Mouse (Mus musculus): ENCODE measurements at regions not wholly inside any gene's neighbourhood (a gene's known extent, or its start where the extent isn't known, plus 50 kb on each side); places are given as distances from the start of the nearest gene placed in this dataset.
A peak's percentile ranks its signal among the peaks of the same experiment; 100 is the strongest.

DNA sequence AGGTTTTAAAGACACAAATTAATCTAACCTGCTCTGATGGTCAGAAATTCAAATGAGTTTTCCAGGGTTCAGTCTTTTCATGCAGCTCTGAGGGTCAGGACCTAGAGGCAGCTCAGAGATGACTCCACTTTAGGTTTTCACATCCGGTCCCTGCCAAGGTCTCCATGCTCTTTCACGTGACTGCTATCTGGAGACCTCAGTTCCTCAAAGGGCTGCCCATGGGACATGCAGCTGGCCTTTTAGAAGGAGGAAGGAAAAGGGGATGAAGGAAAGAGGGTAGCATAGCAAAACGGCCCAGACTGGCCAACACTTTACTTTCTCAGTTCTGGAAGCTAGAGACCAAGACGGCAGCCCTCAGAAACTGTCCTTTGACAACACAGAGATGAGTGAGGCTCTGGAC, 276.6 kb downstream of the Nuak1 start:
- ATAC-seq (replicated peaks; ENCODE audit: poor library complexity): peak; percentile 60

DNA sequence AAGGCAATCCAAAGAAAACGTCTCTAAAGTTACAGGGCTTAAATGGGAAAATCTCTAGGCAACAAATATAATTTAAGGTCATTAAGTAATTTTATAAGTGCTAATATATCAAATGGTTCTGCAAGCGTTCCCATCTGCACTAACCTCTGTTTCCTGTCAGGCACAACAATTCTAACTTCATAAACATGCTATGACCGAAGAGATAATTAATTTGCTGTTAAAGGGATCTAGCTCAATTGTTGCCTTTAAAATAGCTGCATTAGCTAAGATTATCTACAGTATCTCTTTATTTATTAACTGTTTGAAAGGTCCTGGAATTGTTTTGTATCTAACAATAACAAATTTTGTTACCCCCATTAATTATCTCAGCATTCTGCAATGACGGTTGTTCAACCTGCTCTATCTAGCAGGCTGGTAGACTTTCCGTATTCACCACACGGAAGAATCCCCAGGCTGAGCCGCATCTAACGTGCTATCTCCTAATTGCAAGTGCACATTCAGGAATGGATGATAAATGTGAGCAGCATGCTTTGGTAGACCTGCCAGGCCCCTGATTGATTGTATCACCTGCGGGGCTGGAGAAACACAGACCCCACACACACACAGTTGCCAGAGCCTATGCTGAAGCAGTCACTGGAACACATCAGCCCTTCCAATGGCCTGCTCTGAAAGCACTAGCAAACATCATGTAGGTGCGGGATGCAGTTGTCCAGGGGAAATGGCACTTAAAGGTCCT, 274.4 kb downstream of the Nuak1 start:
- no peak for ATAC-seq (replicated peaks; ENCODE audit: poor library complexity)

- ATAC-seq (replicated peaks; ENCODE audit: poor library complexity): peak; percentile 54; the same call in 1 of the 2 replicates
Measured at GRCm38 (mm10) chr10:84166568-84166905, 273.9 kb downstream of the Nuak1 start.

GRCm38 (mm10) chr10:84172828-84173321, 267.5 kb downstream of the Nuak1 start:
- no peak for ATAC-seq (replicated peaks; ENCODE audit: poor library complexity)

DNA sequence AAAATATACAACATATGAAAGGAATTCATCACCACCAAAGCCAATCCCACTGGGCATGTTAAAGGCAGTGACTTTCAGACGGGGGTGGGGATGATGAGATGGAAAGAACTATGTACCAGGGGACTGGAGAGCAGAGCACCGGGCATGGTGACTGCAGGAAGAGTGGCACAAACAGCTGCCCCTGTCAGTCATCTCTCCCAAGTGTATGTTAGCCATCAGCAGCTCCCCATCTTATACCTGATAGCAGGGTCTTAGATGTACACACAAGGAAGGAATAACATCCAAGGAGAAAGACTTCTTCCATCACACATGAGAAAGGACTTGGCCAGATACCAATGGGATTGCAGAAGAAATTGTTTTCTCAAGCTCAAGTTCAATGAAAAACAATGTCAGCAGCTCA, 257.2 kb downstream of the Nuak1 start:
- ATAC-seq (replicated peaks; ENCODE audit: poor library complexity): no peak

DNA sequence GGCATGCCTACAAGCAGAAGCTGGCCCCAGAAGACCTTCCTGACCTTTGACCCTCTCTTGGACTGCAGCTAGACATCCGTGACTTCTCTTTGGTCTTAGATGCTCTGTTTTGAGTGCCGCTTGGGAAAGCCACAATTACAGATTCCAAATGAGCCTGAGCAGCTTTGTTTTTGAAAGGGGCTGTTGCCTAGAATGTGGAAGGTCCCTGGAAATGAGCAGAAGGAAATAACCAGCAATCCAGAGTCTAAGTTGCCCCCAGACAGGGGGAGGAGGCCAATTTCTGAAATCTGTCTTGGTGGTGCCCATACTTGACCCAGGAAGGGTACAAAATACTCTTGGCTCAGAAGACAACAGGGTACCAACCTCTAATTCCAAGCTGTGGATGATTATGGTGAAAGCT, 253.9 kb downstream of the Nuak1 start:
- no peak for ATAC-seq (replicated peaks; ENCODE audit: poor library complexity)

DNA sequence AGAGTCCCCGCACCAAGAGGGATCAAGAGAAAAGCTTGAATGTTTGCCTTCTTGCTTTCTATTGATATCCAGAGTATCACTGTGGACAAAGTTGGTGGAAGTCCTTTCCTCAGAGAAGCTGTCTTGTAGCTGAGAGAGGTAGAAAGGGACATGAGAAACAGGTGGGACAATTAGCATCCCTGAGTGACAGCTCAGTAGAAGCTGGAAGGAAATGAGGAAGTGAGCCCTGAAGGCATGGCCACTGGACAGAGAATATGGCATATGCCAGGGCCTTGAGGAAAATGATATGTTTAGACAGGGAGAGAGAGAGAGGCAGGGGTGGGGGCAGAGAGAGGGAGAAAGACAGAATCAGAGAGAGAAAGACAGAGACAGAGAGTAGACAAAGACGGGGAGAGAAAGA, 241.4 kb downstream of the Nuak1 start:
- 0 out of 2 replicates have a peak, but pooled peaks have one; percentile 37 for ATAC-seq (replicated peaks; ENCODE audit: poor library complexity)

DNA sequence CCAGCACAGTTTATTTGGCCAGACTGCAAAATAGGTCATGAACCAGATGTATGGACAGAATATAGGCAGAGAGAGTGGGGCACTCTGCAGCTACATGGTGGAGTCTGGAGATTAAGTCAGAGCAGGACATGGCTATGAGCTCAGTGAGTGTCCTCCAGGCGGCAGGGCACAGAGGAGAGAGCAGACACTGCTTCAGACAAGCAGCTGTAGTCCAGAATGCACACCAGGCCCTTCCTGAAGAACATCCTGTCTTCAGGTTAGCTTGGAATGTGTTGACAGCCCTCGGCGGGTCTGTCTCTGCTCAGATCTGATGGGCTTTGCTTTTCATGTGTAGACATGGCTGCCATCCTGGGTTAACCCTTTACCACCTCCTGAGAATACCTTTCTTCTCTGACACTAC, 238.6 kb downstream of the Nuak1 start:
- ATAC-seq (replicated peaks; ENCODE audit: poor library complexity): no peak

- ATAC-seq (replicated peaks; ENCODE audit: poor library complexity): no peak
Measured at GRCm38 (mm10) chr10:84212096-84212785, 228.2 kb downstream of the Nuak1 start.

- ATAC-seq (replicated peaks; ENCODE audit: poor library complexity): no peak
Measured at GRCm38 (mm10) chr10:84214812-84215211, 225.6 kb downstream of the Nuak1 start.

GRCm38 (mm10) chr10:84229224-84229921, 211.0 kb downstream of the Nuak1 start:
- no peak for ATAC-seq (replicated peaks; ENCODE audit: poor library complexity)

- ATAC-seq (replicated peaks; ENCODE audit: poor library complexity): no peak
Measured at GRCm38 (mm10) chr10:84230011-84230781, 210.2 kb downstream of the Nuak1 start.

DNA sequence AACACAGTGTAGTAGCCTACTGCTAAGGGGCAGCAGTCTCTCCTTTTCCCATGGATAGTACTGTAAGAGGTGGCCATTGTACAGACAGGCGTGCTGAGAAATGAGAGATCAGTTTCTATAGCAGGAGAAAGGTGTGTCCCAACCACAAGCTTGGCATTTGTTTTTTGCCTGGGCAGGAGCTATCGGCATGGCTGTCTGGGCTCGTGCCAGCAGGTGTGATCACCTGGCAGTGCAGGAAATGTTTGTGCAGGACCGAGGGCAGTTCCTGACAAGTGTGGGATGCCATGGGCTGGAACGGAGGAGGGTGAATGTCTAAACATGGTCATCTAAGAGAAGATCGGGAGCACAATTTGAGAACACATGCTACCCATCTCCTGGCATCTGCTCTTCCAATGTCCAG, 205.4 kb downstream of the Nuak1 start:
- ATAC-seq (replicated peaks; ENCODE audit: poor library complexity): no peak

- ATAC-seq (replicated peaks; ENCODE audit: poor library complexity): peak; percentile 50
Measured at GRCm38 (mm10) chr10:84236236-84236635, 204.2 kb downstream of the Nuak1 start.

GRCm38 (mm10) chr10:84238279-84238963, 202.0 kb downstream of the Nuak1 start:
- no peak for ATAC-seq (replicated peaks; ENCODE audit: poor library complexity)

- no peak for ATAC-seq (replicated peaks; ENCODE audit: poor library complexity)
Measured at GRCm38 (mm10) chr10:84243283-84243682, 197.1 kb downstream of the Nuak1 start.

- no peak for ATAC-seq (replicated peaks; ENCODE audit: poor library complexity)
Measured at GRCm38 (mm10) chr10:84249346-84249745, 191.1 kb downstream of the Nuak1 start.

- ATAC-seq (replicated peaks; ENCODE audit: poor library complexity): peak; percentile 78
Measured at GRCm38 (mm10) chr10:84260931-84261650, 179.3 kb downstream of the Nuak1 start.

DNA sequence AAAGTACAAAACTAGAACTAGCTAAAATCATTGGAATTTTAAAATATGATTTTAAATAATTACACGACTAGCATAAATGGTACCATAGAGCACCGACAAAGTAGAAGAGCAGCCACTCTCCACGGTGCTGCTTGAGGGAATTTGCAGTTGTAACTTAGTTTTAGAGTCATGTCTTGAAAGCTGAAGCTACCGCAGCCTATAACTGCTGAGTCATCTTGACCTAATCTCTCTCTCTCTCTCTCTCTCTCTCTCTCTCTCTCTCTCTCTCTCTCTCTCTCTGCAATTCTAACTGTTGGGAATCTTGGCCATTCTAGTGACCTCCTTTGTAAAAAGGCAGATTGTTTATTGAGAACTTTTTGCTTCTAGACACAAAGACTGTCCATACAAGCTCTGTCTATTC, 177.5 kb downstream of the Nuak1 start:
- ATAC-seq (replicated peaks; ENCODE audit: poor library complexity): 0 out of 2 replicates have a peak, but pooled peaks have one; percentile 27
